Mouse (Mus musculus): ENCODE data around the gene Fzd9. TPM values are rescaled to one million over a fixed set of nuclear protein-coding genes. Genes with fewer than 3 reads are reported as not detected.
A peak's percentile ranks its signal among the peaks of the same experiment; 100 is the strongest.
"Not testable (repeated sequence)": the region's sequence is repeated elsewhere in the genome, so short reads cannot be mapped to it uniquely, and the experiment has no call there.

The Fzd9 gene
- total and polyA plus RNA-seq, 3 experiments: 0.78 to 1.8 (median 1.3) TPM

DNA sequence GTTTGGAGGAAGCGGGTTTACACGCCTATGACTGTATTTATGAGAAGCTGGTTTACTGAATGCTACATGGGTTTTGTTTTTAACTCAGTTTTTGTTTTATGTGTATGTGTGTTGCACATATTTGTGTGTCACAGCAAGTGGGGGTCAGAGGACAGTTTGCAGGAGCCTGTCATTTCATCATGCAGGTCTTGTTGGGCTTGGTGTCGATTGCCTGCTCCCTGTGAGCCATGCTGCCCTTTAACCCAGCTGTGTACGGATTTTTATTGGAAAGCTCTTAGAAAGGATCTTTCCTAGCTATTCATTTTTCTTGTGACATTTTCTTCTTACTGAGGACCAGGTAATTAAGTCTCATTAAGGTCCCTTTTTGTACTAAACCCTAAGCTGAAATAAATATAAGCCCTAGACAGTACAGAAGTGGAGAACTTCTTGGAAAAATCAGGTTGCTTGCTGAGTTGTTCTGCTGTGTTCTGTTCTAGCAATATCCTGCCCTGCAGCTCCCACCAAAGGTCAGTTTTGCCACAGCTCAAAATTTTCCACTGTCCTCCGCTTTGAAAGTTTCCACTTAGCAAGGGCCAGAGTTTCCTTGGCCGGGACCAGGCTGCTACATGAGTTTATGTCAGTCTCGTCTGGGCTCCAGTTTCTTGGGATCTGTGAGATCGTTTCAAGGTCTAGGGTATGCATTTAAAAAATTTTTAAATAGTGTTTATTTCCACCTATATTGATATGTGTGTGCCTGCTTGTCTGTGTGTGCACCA, 17.7 kb downstream of the Fzd9 start:
- TF ChIP-seq CTCF (IDR thresholded peaks at IDR 0.05): no peak
- no peak for DNase-seq
- Histone ChIP-seq H3K9ac (ENCODE audit: low read depth, low read length) (no peak overlapping the region), H3K27me3 (ENCODE audit: control insufficient read depth, insufficient read depth, low read length) (no peaks in the 10 kb centered on the region), H3K79me2 (replicated peaks; ENCODE audit: control insufficient read depth, insufficient read depth, low read length) (no peaks in the 10 kb centered on the region), H3K27ac (no peak overlapping the region), H3K4me3 (no peak overlapping the region), H3K4me1 (ENCODE audit: control insufficient read depth, insufficient read depth, low read length) (no peaks in the 10 kb centered on the region), H3K36me3 (ENCODE audit: control insufficient read depth, insufficient read depth, low read length) (peaks cover 2% of the 10 kb centered on the region)
- 79% methylated on average over 8 of the region's 8 CpGs for WGBS
- intact Hi-C loops (cut with DNase I): no loop called here

DNA sequence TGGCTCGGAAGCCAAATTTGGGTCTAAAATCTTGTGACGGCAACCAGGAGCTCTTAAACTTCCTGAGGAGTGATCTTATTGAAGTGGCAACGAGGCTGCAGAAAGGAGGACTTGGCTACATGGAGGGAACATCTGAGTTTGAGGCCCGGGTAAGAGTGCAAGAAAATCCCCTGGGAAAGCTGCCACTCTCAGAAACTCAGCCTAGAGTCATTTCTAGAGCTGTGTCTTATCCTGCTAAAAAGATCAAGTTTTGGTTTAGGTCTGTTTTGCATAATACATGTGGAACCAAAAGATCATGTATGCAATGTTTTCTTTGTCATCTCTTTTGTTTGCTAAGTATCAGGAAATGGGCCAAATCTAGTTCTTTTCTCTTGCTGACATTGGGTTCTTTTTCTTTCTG, 20.8 kb downstream of the Fzd9 start:
- H3K27ac ChIP-seq: no peak overlapping the region
- H3K36me3 ChIP-seq (ENCODE audit: control insufficient read depth, insufficient read depth, low read length): peaks cover 4% of the 10 kb centered on the region
- intact Hi-C loops (cut with DNase I): no loop called here
- no peaks in the 10 kb centered on the region for H3K4me1 ChIP-seq (ENCODE audit: control insufficient read depth, insufficient read depth, low read length)
- H3K4me3 ChIP-seq: no peak overlapping the region
- 60% methylated on average over 4 of the region's 4 CpGs for WGBS
- H3K79me2 ChIP-seq (replicated peaks; ENCODE audit: control insufficient read depth, insufficient read depth, low read length): no peaks in the 10 kb centered on the region
- no peak for DNase-seq
- no peak overlapping the region for H3K9ac ChIP-seq (ENCODE audit: low read depth, low read length)
- H3K27me3 ChIP-seq (ENCODE audit: control insufficient read depth, insufficient read depth, low read length): no peaks in the 10 kb centered on the region
- no peak for TF ChIP-seq POLR2A (IDR thresholded peaks at IDR 0.05; ENCODE audit: insufficient read depth, low read depth, low read length)

DNA sequence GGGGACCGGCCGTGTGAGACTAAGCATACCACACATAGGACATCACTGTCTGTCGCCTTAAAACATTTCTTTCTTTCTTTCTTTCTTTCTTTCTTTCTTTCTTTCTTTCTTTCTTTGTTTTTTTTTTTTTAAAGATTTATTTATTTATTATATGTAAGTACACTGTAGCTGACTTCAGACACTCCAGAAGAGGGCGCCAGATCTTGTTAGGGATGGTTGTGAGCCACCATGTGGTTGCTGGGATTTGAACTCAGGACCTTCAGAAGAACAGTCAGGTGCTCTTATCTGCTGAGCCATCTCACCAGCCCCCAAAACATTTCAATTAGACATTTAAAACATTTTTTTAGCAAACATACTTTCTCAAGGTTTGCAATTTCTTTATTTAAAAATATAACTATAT, 25.2 kb downstream of the Fzd9 start:
- H3K4me3 ChIP-seq; H3K36me3 ChIP-seq (ENCODE audit: control insufficient read depth, insufficient read depth, low read length); H3K27me3 ChIP-seq (ENCODE audit: control insufficient read depth, insufficient read depth, low read length); H3K27ac ChIP-seq; intact Hi-C loops (cut with DNase I); H3K79me2 ChIP-seq (replicated peaks; ENCODE audit: control insufficient read depth, insufficient read depth, low read length); DNase-seq; H3K4me1 ChIP-seq (ENCODE audit: control insufficient read depth, insufficient read depth, low read length); H3K9ac ChIP-seq (ENCODE audit: low read depth, low read length): not testable (repeated sequence)
- WGBS: 95% methylated on average over 4 of the region's 4 CpGs
- TF ChIP-seq CTCF (IDR thresholded peaks at IDR 0.05): peak; percentile 43

DNA sequence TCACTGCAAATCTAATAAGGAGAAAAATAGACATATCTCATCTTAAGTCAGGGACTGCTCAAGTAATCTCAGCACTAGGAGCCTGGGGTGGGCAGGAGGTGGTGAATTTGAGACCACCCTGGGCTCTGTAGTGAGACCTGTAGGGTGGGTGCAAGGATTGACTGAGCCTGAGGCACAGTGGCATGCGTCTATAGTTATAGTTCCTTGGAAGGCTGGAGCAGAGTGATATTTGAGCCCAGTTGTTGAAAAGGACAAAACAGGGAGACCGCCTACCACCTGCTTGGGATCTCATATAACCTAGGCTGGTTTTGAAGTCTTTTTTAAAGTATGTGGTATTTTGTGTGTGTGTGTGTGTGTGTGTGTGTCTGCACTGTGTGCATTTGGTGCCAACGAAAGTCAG, 26.9 kb downstream of the Fzd9 start:
- intact Hi-C loops (cut with DNase I): no loop called here
- H3K9ac ChIP-seq (ENCODE audit: low read depth, low read length): no peak overlapping the region
- 98% methylated on average over 3 of the region's 3 CpGs for WGBS
- H3K36me3 ChIP-seq (ENCODE audit: control insufficient read depth, insufficient read depth, low read length): peaks cover 5% of the 10 kb centered on the region
- no peak overlapping the region for H3K4me3 ChIP-seq
- no peaks in the 10 kb centered on the region for H3K4me1 ChIP-seq (ENCODE audit: control insufficient read depth, insufficient read depth, low read length)
- TF ChIP-seq EP300 (IDR thresholded peaks at IDR 0.05; ENCODE audit: insufficient read depth, low read depth, low read length) (no peak), CTCF (IDR thresholded peaks at IDR 0.05) (no peak), POLR2A (IDR thresholded peaks at IDR 0.05; ENCODE audit: insufficient read depth, low read depth, low read length) (no peak)
- no peaks in the 10 kb centered on the region for H3K27me3 ChIP-seq (ENCODE audit: control insufficient read depth, insufficient read depth, low read length)
- H3K27ac ChIP-seq: no peak overlapping the region
- no peak for DNase-seq
- H3K79me2 ChIP-seq (replicated peaks; ENCODE audit: control insufficient read depth, insufficient read depth, low read length): 0 out of 2 replicates have a peak, but pooled peaks cover 1% of the 10 kb centered on the region

DNA sequence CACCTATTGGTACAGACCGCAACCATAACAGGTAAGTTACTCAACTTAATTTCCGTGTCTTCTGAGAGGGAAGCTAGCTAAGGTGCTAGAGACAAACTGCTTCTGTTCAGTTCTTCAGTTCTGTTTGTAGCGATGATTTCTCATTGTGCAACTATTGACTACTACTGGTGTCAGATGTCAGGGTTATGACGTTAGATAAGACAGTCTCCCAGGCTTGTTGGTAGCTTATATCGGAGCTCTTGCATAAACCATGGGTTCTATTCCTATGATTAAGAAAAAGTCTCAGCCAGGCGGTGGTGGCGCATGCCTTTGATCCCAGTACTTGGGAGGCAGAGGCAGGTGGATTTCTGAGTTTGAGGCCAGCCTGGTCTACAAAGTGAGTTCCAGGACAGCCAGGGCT, 29.0 kb downstream of the Fzd9 start:
- Histone ChIP-seq H3K4me1 (ENCODE audit: control insufficient read depth, insufficient read depth, low read length) (no peaks in the 10 kb centered on the region), H3K27ac (no peak overlapping the region), H3K79me2 (replicated peaks; ENCODE audit: control insufficient read depth, insufficient read depth, low read length) (0 out of 2 replicates have a peak, but pooled peaks cover 1% of the 10 kb centered on the region), H3K9ac (ENCODE audit: low read depth, low read length) (no peak overlapping the region), H3K4me3 (no peak overlapping the region), H3K36me3 (ENCODE audit: control insufficient read depth, insufficient read depth, low read length) (0 out of 2 replicates have a peak, but pooled peaks cover 3% of the 10 kb centered on the region), H3K27me3 (ENCODE audit: control insufficient read depth, insufficient read depth, low read length) (no peaks in the 10 kb centered on the region)
- DNase-seq: no peak
- 88% methylated on average over 7 of the region's 7 CpGs for WGBS
- intact Hi-C loops (cut with DNase I): no loop called here
- no peak for TF ChIP-seq POLR2A (IDR thresholded peaks at IDR 0.05; ENCODE audit: insufficient read depth, low read depth, low read length)
- TF ChIP-seq EP300 (IDR thresholded peaks at IDR 0.05; ENCODE audit: insufficient read depth, low read depth, low read length): no peak
- TF ChIP-seq CTCF (IDR thresholded peaks at IDR 0.05): no peak

DNA sequence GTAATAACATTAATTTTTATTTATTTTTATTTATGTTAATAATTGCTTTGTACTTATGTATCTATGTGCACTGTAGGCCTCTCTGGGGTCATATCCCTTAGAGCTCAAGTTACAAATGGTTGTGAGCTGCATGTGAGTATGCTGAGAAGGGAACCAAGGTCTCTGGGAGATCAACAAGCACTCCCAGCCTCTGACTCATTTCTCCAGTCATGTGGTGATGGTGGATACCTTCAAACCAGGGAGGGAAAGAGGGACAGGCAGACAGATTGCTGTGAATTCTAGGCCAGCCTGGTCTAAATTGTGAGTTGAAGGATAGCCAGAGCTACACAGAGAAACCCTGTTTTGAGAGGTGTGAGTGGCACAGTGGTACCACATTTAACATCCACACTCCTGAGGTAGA, 30.1 kb downstream of the Fzd9 start:
- no peak overlapping the region for H3K27ac ChIP-seq
- intact Hi-C loops (cut with DNase I): no loop called here
- TF ChIP-seq POLR2A (IDR thresholded peaks at IDR 0.05; ENCODE audit: insufficient read depth, low read depth, low read length): no peak
- TF ChIP-seq CTCF (IDR thresholded peaks at IDR 0.05): no peak
- TF ChIP-seq EP300 (IDR thresholded peaks at IDR 0.05; ENCODE audit: insufficient read depth, low read depth, low read length): no peak

More for the DNA sequence above, 30.1 kb downstream of the Fzd9 start:
- Histone ChIP-seq H3K79me2 (replicated peaks; ENCODE audit: control insufficient read depth, insufficient read depth, low read length) (0 out of 2 replicates have a peak, but pooled peaks cover 1% of the 10 kb centered on the region), H3K4me1 (ENCODE audit: control insufficient read depth, insufficient read depth, low read length) (no peaks in the 10 kb centered on the region), H3K4me3 (no peak overlapping the region), H3K9ac (ENCODE audit: low read depth, low read length) (no peak overlapping the region), H3K36me3 (ENCODE audit: control insufficient read depth, insufficient read depth, low read length) (0 out of 2 replicates have a peak, but pooled peaks cover 1% of the 10 kb centered on the region), H3K27me3 (ENCODE audit: control insufficient read depth, insufficient read depth, low read length) (no peaks in the 10 kb centered on the region)
- no peak for DNase-seq
